Mouse (Mus musculus): ENCODE data around the gene Wdr49.

GRCm38 (mm10) chr3:75320999-75321398 lies 161.0 kb downstream of the Wdr49 start:
- TF ChIP-seq CTCF (IDR thresholded peaks at IDR 0.05; ENCODE audit: insufficient read depth, low read length) = no peak
- TF ChIP-seq POLR2A (IDR thresholded peaks at IDR 0.05; ENCODE audit: borderline replicate concordance, extremely low read depth, low read depth, low read length) = no peak
